25 mouse cellular contexts compared by ENCODE assay signal in genomic region chr11:99256213-99256612, GRCm38 (mm10). TPM values are rescaled to one million over a fixed set of nuclear protein-coding genes. Genes with fewer than 3 reads are reported as not detected.
DNase-seq lines count a peak whose midpoint lies in the region; ATAC-seq and TF ChIP-seq lines count a peak whose summit lies in the region.
"Had no signal": no experiment of that assay in that cellular context is flagged by ENCODE, and none has a peak within 500 bp of the region (broad histone marks: within the 10 kb centered on the region; RNA-seq: fewer than 3 reads in every experiment).

No protein-coding gene starts in this region.

- no peak for TF ChIP-seq POLR2A in liver, adult 2 months (IDR thresholded peaks at IDR 0.05; ENCODE audit: extremely low read depth, insufficient read depth, low read length)
- TF ChIP-seq POLR2A in ES-Bruce4 (IDR thresholded peaks at IDR 0.05; ENCODE audit: insufficient read depth, low read length): no peak

- no peaks in the 10 kb centered on the region for H3K79me2 ChIP-seq in liver, adult 2 months (ENCODE audit: control insufficient read depth, insufficient read depth, low read length)

- H3K9me3 ChIP-seq in liver, embryonic 12.5 days (replicated peaks): no peaks in the 10 kb centered on the region
- no peaks in the 10 kb centered on the region for H3K9me3 ChIP-seq in ES-Bruce4 (replicated peaks; ENCODE audit: control insufficient read depth, insufficient read depth, low read length, poor library complexity, severe bottlenecking)
- H3K9me3 ChIP-seq: heart, embryonic 13.5 days; hindbrain, embryonic 15.5 days; limb, embryonic 12.5 days; midbrain, embryonic 12.5 days had no signal

- no peaks in the 10 kb centered on the region for H3K27me3 ChIP-seq in liver, adult 2 months (ENCODE audit: control insufficient read depth, insufficient read depth, low read length)
- no peaks in the 10 kb centered on the region for H3K27me3 ChIP-seq in liver, embryonic 12.5 days (replicated peaks)
- no peaks in the 10 kb centered on the region for H3K27me3 ChIP-seq in ES-Bruce4 (ENCODE audit: control insufficient read depth, insufficient read depth, low read length, poor library complexity, severe bottlenecking)
- H3K27me3 ChIP-seq: heart, embryonic 13.5 days; hindbrain, embryonic 15.5 days; limb, embryonic 12.5 days; midbrain, embryonic 12.5 days had no signal

- WGBS in liver, adult 2 months: 83% methylated on average over 4 of the region's 4 CpGs
- 51% methylated on average over 4 of the region's 4 CpGs for WGBS in liver, embryonic 12.5 days (ENCODE audit: insufficient replicate concordance)

- H3K4me3 ChIP-seq in gastrocnemius, adult 2 months: no peak overlapping the region
- H3K4me3 ChIP-seq in liver, adult 2 months (ENCODE audit: insufficient read depth, low read depth, low read length): no peak overlapping the region
- H3K4me3 ChIP-seq in liver, embryonic 12.5 days: no peak overlapping the region
- H3K4me3 ChIP-seq in ES-Bruce4 (ENCODE audit: low read depth, low read length): no peak overlapping the region
- H3K4me3 ChIP-seq: heart, embryonic 13.5 days; hindbrain, embryonic 15.5 days; limb, embryonic 12.5 days; midbrain, embryonic 12.5 days had no signal

- H3K27ac ChIP-seq in gastrocnemius, adult 2 months: no peak overlapping the region
- no peak overlapping the region for H3K27ac ChIP-seq in liver, adult 2 months (replicated peaks; ENCODE audit: insufficient read depth, low read depth, low read length)
- H3K27ac ChIP-seq in liver, embryonic 12.5 days: no peak overlapping the region
- H3K27ac ChIP-seq in ES-Bruce4 (ENCODE audit: insufficient read depth, low read length): no peak overlapping the region
- H3K27ac ChIP-seq: heart, embryonic 13.5 days; hindbrain, embryonic 15.5 days; limb, embryonic 12.5 days; midbrain, embryonic 12.5 days had no signal

- no peak for ATAC-seq in liver, embryonic 12.5 days

- H3K36me3 ChIP-seq in liver, adult 2 months (ENCODE audit: control insufficient read depth, insufficient read depth, low read length): no peaks in the 10 kb centered on the region
- H3K36me3 ChIP-seq in liver, embryonic 12.5 days: no peaks in the 10 kb centered on the region
- no peaks in the 10 kb centered on the region for H3K36me3 ChIP-seq in ES-Bruce4 (ENCODE audit: control insufficient read depth, insufficient read depth, low read length, poor library complexity, severe bottlenecking)
- H3K36me3 ChIP-seq: heart, embryonic 13.5 days; hindbrain, embryonic 15.5 days; limb, embryonic 12.5 days; midbrain, embryonic 12.5 days had no signal

- no peak overlapping the region for H3K9ac ChIP-seq in liver, adult 2 months (ENCODE audit: low read depth, low read length)
- no peak overlapping the region for H3K9ac ChIP-seq in liver, embryonic 12.5 days
- no peak overlapping the region for H3K9ac ChIP-seq in ES-Bruce4 (ENCODE audit: low read depth, poor library complexity, severe bottlenecking)
- H3K9ac ChIP-seq: heart, embryonic 13.5 days; hindbrain, embryonic 15.5 days; limb, embryonic 12.5 days; midbrain, embryonic 12.5 days had no signal

- TF ChIP-seq EP300 in ES-Bruce4 (IDR thresholded peaks at IDR 0.05; ENCODE audit: insufficient read depth, low read depth, low read length): no peak

- no peak overlapping the region for H3K4me2 ChIP-seq in liver, embryonic 12.5 days
- H3K4me2 ChIP-seq: heart, embryonic 13.5 days; hindbrain, embryonic 15.5 days; limb, embryonic 12.5 days; midbrain, embryonic 12.5 days had no signal

- intact Hi-C loops in gastrocnemius, adult 2 months (cut with DNase I): no loop called here

- DNase-seq in gastrocnemius, adult 2 months: no peak
- no peak for DNase-seq in gastrocnemius, postnatal 4 days (ENCODE audit: low spot score in 2 of 2)
- DNase-seq in liver, adult 2 months (ENCODE audit: extremely low read depth, low read depth, low spot score): no peak
- DNase-seq in induced T-regulatory cell, adult 2 months (ENCODE audit: low read depth): peak; percentile 34
- no peak for DNase-seq in spleen, postnatal 14 days (ENCODE audit: low spot score in 2 of 2)
- no peak for DNase-seq in layer of hippocampus, adult 9-10 months (ENCODE audit: low spot score)
- DNase-seq: cerebellum, postnatal 25 days; gastrocnemius, postnatal 25 days; heart, postnatal 36 days; lung, adult 2 months; lung, postnatal 4 days; right cerebral cortex, postnatal 14 days; thymus, postnatal 36 days had no signal

- no peaks in the 10 kb centered on the region for H3K4me1 ChIP-seq in liver, adult 2 months (ENCODE audit: control insufficient read depth, insufficient read depth, low read length)
- no peaks in the 10 kb centered on the region for H3K4me1 ChIP-seq in liver, embryonic 12.5 days
- H3K4me1 ChIP-seq in ES-Bruce4 (ENCODE audit: control insufficient read depth, insufficient read depth, low read length): no peaks in the 10 kb centered on the region
- H3K4me1 ChIP-seq: heart, embryonic 13.5 days; hindbrain, embryonic 15.5 days; limb, embryonic 12.5 days; midbrain, embryonic 12.5 days had no signal

- TF ChIP-seq CTCF in gastrocnemius, adult 2 months (IDR thresholded peaks at IDR 0.05): peak; percentile 22; the same call in 1 of the 2 replicates
- peak; percentile 32 for TF ChIP-seq CTCF in liver, adult 2 months (IDR thresholded peaks at IDR 0.05; ENCODE audit: low read depth, low read length)
- TF ChIP-seq CTCF in ES-Bruce4 (IDR thresholded peaks at IDR 0.05; ENCODE audit: low read depth, low read length): peak; percentile 47

RNA-seq across cellular contexts. Expression of gene Krt222, which starts 12.3 kb away (rescaled TPM):
- total RNA-seq in gastrocnemius, adult 2 months (2021): 1 to 10 TPM; 2.0 to 6.1 TPM
- 1 to 10 TPM; 2.0 to 2.6 TPM for total RNA-seq in gastrocnemius, postnatal 4 days (2021)
- 0.07 and 0.09 TPM in 2 replicates for total RNA-seq in liver, adult 2 months (2014; rRNA removed)
- not detected in 2 replicates for polyA plus RNA-seq in liver, adult 2 months (2012; rRNA removed)
- polyA plus RNA-seq in liver, embryonic 12.5 days (2016; fragmentation: Nextera tagmentation; extraction: Ambion mirVana): 0.04 and 0.08 TPM in 2 replicates
- polyA plus RNA-seq in ES-Bruce4 (2011; ENCODE audit: insufficient read depth, insufficient read length, low read depth, missing spikeins): 0.19 TPM in 1 of 2 replicates, not detected in the other

RNA-seq across cellular contexts. Expression of gene Smarce1, which starts 25.4 kb away (rescaled TPM):
- 10 to 100 TPM; 33.2 to 33.4 TPM for total RNA-seq in gastrocnemius, adult 2 months (2021)
- total RNA-seq in gastrocnemius, postnatal 4 days (2021): 10 to 100 TPM; 92.4 to 98.6 TPM
- 25.5 and 35.9 TPM in 2 replicates for total RNA-seq in liver, adult 2 months (2014; rRNA removed)
- 8.7 and 11.9 TPM in 2 replicates for polyA plus RNA-seq in liver, adult 2 months (2012; rRNA removed)
- polyA plus RNA-seq in liver, embryonic 12.5 days (2016; fragmentation: Nextera tagmentation; extraction: Ambion mirVana): 114 and 115 TPM in 2 replicates
- 159 and 181 TPM in 2 replicates for polyA plus RNA-seq in ES-Bruce4 (2011; ENCODE audit: insufficient read depth, insufficient read length, low read depth, missing spikeins)

RNA-seq across cellular contexts. Expression of gene Krt24, which starts 28.8 kb away (rescaled TPM):
- not detected for total RNA-seq in gastrocnemius, adult 2 months (2021)
- total RNA-seq in gastrocnemius, postnatal 4 days (2021): not detected
- not detected in 2 replicates for total RNA-seq in liver, adult 2 months (2014; rRNA removed)
- polyA plus RNA-seq in liver, adult 2 months (2012; rRNA removed): not detected in 2 replicates
- polyA plus RNA-seq in liver, embryonic 12.5 days (2016; fragmentation: Nextera tagmentation; extraction: Ambion mirVana): not detected in 2 replicates
- not detected in 2 replicates for polyA plus RNA-seq in ES-Bruce4 (2011; ENCODE audit: insufficient read depth, insufficient read length, low read depth, missing spikeins)
- total RNA-seq: adrenal gland, postnatal 4 days; gastrocnemius, postnatal 25 days; heart, postnatal 36 days; layer of hippocampus, adult 18-20 months; left cerebral cortex, adult 8-10 months had no signal
- polyA plus RNA-seq: forebrain, embryonic 11.5 days; heart, embryonic 13.5 days; kidney, embryonic 14.5 days; lung, adult 2 months; midbrain, embryonic 12.5 days; neural tube, embryonic 14.5 days had no signal
